Mouse (Mus musculus) heart, embryonic 14.5 days (tissue): Measurements from ENCODE around the gene Tpcn1. TPM values are rescaled to one million over a fixed set of nuclear protein-coding genes. Genes with fewer than 3 reads are reported as not detected.

ENCODE experiments used
- ATAC-seq: fragments of 200-750 bp; cut with Nextera tagmentation; 2 replicates; pipeline ENCODE4 v1.8.0; 2017; ENCODE audit warnings: low read depth, moderate TSS enrichment; ENCODE audit not compliant: insufficient number of reproducible peaks, insufficient read depth, low FRiP score
- H3K27ac ChIP-seq, 2 experiments: fragments of 200-500 bp in 1 of 2; fragments of 300-500 bp in 1 of 2; sonication (generic) in 1 of 2; replicated peaks in 1 of 2; 2 replicates each; pipeline ENCODE4 v1.5.1; 2012 to 2014; ENCODE audit warnings: low read depth in 2 of 2, low read length in 2 of 2, control low read depth in 1 of 2, mild to moderate bottlenecking in 1 of 2, mixed read lengths in 1 of 2; ENCODE audit not compliant: control insufficient read depth in 1 of 2, insufficient read depth in 1 of 2
- H3K27me3 ChIP-seq: fragments of 300-500 bp; sonication (generic); 2 replicates; pipeline ENCODE4 v1.6.1; 2014; ENCODE audit warnings: mild to moderate bottlenecking, low read length, control low read depth; ENCODE audit not compliant: control insufficient read depth, insufficient read depth
- H3K36me3 ChIP-seq: fragments of 300-500 bp; sonication (generic); 2 replicates; pipeline ENCODE4 v1.6.1; 2014; ENCODE audit warnings: mild to moderate bottlenecking, control low read depth, low read length, mixed read lengths; ENCODE audit not compliant: control insufficient read depth, insufficient read depth
- H3K4me1 ChIP-seq, 2 experiments: fragments of 200-500 bp in 1 of 2; fragments of 300-500 bp in 1 of 2; sonication (generic) in 1 of 2; 2 replicates each; pipeline ENCODE4 v1.6.1; 2012 to 2014; ENCODE audit warnings: low read length in 2 of 2, control low read depth in 1 of 2, mixed read lengths in 1 of 2; ENCODE audit not compliant: control insufficient read depth in 2 of 2, insufficient read depth in 2 of 2
- H3K4me2 ChIP-seq: fragments of 300-500 bp; sonication (generic); 2 replicates; pipeline ENCODE4 v1.6.1; 2014; ENCODE audit warnings: mild to moderate bottlenecking, low read length
- H3K4me3 ChIP-seq, 2 experiments: fragments of 200-500 bp in 1 of 2; fragments of 300-500 bp in 1 of 2; sonication (generic) in 1 of 2; 2 replicates each; pipeline ENCODE4 v1.5.1; 2012 to 2014; ENCODE audit warnings: low read length in 2 of 2, mild to moderate bottlenecking in 2 of 2, control low read depth in 1 of 2, low read depth in 1 of 2, moderate library complexity in 1 of 2; ENCODE audit not compliant: control insufficient read depth in 1 of 2, insufficient read depth in 1 of 2
- H3K9ac ChIP-seq: fragments of 300-500 bp; sonication (generic); 2 replicates; pipeline ENCODE4 v1.6.1; 2014; ENCODE audit warnings: mild to moderate bottlenecking, low read length
- H3K9me3 ChIP-seq: fragments of 300-500 bp; sonication (generic); 2 replicates; pipeline ENCODE4 v1.6.1; 2016; ENCODE audit warnings: low read length, control low read depth; ENCODE audit not compliant: control insufficient read depth
- WGBS: fragments of 180-500 bp; shearing (Covaris S2); extraction: QIAGEN DNeasy Blood & Tissue Kit; methylation state at CpG from one replicate; pipeline ENCODE4 v1.1.7; 2014; 5-methylcytosine and 5-hydroxymethylcytosine counted together
- polyA plus RNA-seq: library from polyadenylated mRNA; unstranded; fragments of >200 nt; fragmentation: Nextera tagmentation; extraction: Ambion mirVana; gene quantifications from 2 replicates; pipeline ENCODE4 v1.2.1, GENCODE M21; 2014

Gene Tpcn1
- 14.5 and 17.1 TPM in 2 replicates for polyA plus RNA-seq

DNA sequence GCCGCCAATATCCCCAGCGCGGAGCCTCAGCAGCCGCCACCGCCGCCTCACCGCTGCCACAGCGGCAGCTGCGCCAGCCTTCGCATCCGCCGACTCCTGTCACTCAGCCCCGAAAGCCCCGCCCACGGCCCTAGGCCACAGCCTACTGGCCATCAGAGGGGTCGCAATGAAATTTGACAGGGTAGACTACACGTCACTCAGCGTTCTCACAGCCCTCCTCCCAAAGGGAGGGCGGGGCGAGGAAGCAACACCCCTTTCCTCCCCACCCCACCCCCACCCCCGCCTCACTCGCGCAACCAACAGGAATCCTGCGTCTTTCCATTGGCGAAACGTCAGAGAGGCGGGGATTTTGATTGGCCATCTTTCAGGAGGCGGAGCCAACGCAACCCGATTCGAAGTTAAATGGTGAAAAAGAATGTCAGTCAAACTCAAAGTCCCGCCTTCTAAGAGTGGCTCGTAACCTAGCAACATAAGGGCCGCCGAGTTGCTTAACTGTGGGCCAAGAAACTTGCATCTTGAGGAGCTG lies at the start of gene Tpcn1, which contains the start of gene Iqcd:
TSS of gene Tpcn1 (minus strand) at position 105 of the 526 bp plus-strand sequence.
TSS of gene Iqcd (plus strand) at position 448 of the 526 bp plus-strand sequence.
- ATAC-seq = peak; percentile 98
- Histone ChIP-seq H3K27me3 (no peaks in the 10 kb centered on the region), H3K9ac (peak within 1 kb of the TSS; percentile 76), H3K27ac (peak within 1 kb of the TSS; percentile 33 to 57; a peak in 2 of 4 replicates), H3K4me1 (peaks cover 18 to 28% of the 10 kb centered on the region in 2 experiments), H3K4me3 (peak within 1 kb of the TSS; percentile 63 to 78), H3K9me3 (no peaks in the 10 kb centered on the region), H3K36me3 (peaks cover 14% of the 10 kb centered on the region), H3K4me2 (peak within 1 kb of the TSS; percentile 94)
- WGBS = under 1% methylated on average over 35 of the region's 35 CpGs

DNA sequence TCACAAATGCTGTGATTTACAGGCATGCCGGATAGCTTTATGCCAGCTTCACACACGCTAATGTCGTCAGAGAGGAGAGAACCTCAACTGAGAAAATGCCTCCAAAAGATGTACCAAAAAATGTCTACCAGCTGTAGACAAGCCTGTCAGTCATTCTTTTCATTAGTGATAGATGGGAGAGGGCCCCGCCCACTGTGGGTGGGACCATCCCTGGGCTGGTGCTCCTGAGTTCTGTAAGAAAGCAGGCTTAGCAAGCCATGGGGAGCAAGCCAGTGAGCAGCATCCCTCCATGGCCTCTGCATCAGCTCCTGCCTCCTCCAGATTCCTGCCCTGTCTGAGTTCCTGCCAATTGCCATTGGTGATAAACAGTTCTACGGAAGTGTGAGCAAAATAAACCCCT lies 47.2 kb upstream of the Tpcn1 start:
- no peak for ATAC-seq
- Histone ChIP-seq H3K9ac (no peak overlapping the region), H3K27ac (no peak overlapping the region), H3K27me3 (no peaks in the 10 kb centered on the region), H3K9me3 (peaks cover 6% of the 10 kb centered on the region; the same call in 1 of the 2 replicates), H3K4me3 (no peak overlapping the region), H3K4me1 (peaks cover 0 to 5% of the 10 kb centered on the region in 2 experiments; a peak in 2 of 4 replicates), H3K36me3 (no peaks in the 10 kb centered on the region), H3K4me2 (no peak overlapping the region)
- 80% methylated on average over 5 of the region's 5 CpGs for WGBS

DNA sequence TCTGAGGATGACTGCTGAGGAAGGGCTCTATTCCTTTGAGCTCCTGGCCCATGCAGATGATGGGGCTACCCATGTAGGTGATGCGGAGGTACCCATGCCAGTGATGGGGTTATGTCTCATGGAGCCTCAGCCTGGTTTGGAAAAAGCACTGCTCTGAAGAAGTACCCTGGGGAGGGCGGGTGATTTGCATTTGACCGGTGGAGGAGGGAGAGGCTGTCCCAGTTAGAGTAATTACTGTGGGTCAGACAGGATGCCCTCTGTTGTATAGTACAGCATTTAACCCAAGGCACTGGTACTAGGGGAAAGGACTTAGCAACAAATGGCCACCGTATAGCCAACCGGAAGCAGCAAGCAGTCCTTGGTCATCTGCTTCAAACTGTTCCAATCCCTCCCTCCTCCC lies 46.4 kb upstream of the Tpcn1 start:
- H3K4me2 ChIP-seq = no peak overlapping the region
- H3K4me1 ChIP-seq = peaks cover 0 to 5% of the 10 kb centered on the region in 2 experiments; a peak in 2 of 4 replicates
- no peaks in the 10 kb centered on the region for H3K36me3 ChIP-seq
- no peak overlapping the region for H3K9ac ChIP-seq
- H3K27me3 ChIP-seq = peaks cover 7% of the 10 kb centered on the region
- peaks cover 6% of the 10 kb centered on the region; the same call in 1 of the 2 replicates for H3K9me3 ChIP-seq
- no peak overlapping the region for H3K4me3 ChIP-seq
- ATAC-seq = no peak
- no peak overlapping the region for H3K27ac ChIP-seq
- 55% methylated on average over 5 of the region's 5 CpGs for WGBS

DNA sequence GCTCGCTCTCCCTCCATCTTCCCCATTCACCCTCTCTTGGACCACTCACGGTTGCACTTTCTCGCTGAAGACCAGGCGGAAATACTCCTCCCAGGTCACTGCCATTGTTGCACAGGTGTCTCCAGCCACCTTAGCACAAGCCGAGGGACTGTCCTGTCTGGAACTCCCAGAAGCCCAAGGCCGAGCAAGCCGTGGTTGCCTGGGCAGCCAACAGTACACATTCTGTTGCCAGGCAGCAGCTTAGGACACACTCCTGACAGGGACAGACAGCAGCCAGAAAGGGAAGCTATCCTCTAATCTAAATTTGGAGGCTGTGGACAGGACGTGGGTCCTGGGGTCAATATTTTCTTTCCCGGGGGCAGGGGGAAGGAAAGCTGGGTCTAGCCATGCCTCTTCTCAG lies 45.7 kb upstream of the Tpcn1 start, which contains the start of gene Cfap73:
TSS of gene Cfap73 (minus strand) at position 105 of the 400 bp plus-strand sequence.
- Histone ChIP-seq H3K9ac (no peak within 1 kb of the TSS), H3K4me1 (peaks cover 0 to 5% of the 10 kb centered on the region in 2 experiments; a peak in 2 of 4 replicates), H3K27ac (no peak within 1 kb of the TSS), H3K4me3 (no peak within 1 kb of the TSS), H3K27me3 (peaks cover 8% of the 10 kb centered on the region), H3K4me2 (no peak within 1 kb of the TSS), H3K9me3 (peaks cover 6% of the 10 kb centered on the region; the same call in 1 of the 2 replicates), H3K36me3 (no peaks in the 10 kb centered on the region)
- ATAC-seq = no peak
- 39% methylated on average over 9 of the region's 9 CpGs for WGBS

DNA sequence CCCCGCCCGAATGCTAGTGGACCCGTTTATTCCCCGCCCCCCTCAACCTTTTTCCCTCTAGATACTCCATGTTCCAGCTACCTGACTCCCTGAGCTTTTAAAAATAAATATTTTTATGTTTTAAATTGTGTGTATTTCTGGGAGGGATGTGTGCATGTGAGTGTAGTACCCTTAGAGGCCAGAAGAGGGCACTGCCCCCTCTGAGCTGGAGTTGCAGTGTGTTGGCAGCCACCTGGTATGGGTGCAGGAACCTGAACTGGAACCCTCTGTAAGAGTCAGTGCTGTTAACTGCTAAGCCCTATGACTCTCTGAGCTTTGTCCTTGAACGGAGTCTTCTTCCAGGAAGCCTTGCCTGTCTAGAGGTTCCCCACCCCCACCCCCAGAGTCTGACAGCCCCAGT lies 43.4 kb upstream of the Tpcn1 start:
- H3K9me3 ChIP-seq = peaks cover 6% of the 10 kb centered on the region; the same call in 1 of the 2 replicates
- no peak overlapping the region for H3K4me2 ChIP-seq
- H3K27me3 ChIP-seq = peaks cover 8% of the 10 kb centered on the region
- ATAC-seq = no peak
- H3K4me1 ChIP-seq = peaks cover 6 to 10% of the 10 kb centered on the region in 2 experiments; a peak in 3 of 4 replicates
- H3K9ac ChIP-seq = no peak overlapping the region
- H3K27ac ChIP-seq = no peak overlapping the region
- peaks cover 17% of the 10 kb centered on the region for H3K36me3 ChIP-seq
- WGBS = 86% methylated on average over 5 of the region's 5 CpGs
- no peak overlapping the region for H3K4me3 ChIP-seq

DNA sequence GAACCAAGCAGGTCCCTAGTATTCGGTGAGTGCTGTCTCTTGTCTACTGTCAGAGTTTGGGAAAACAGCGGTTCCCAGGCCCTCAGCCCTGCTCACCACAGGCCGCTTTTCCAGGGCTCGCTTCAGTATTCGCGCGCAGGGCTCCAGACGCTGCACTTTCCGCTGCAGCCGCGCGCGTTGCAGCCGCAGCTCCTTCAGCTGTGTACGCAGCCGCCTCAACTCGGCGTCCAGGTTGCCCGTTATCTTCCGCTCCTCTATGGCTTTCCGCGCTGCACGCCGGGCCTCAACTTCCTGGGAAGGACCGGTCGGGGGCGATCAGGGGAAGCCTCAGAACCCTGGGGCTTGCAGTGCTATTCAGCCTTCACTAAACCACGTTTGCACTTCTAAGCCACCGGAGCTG lies 42.7 kb upstream of the Tpcn1 start:
- WGBS = 4% methylated on average over 29 of the region's 29 CpGs
- Histone ChIP-seq H3K27ac (no peak overlapping the region), H3K4me2 (peak overlapping the region; percentile 57), H3K9me3 (peaks cover 6% of the 10 kb centered on the region; the same call in 1 of the 2 replicates), H3K36me3 (peaks cover 25% of the 10 kb centered on the region), H3K9ac (peak overlapping the region; percentile 36), H3K4me1 (peaks cover 6 to 10% of the 10 kb centered on the region in 2 experiments; a peak in 3 of 4 replicates), H3K27me3 (peaks cover 8% of the 10 kb centered on the region), H3K4me3 (peak overlapping the region; percentile 19 to 32)
- no peak for ATAC-seq

DNA sequence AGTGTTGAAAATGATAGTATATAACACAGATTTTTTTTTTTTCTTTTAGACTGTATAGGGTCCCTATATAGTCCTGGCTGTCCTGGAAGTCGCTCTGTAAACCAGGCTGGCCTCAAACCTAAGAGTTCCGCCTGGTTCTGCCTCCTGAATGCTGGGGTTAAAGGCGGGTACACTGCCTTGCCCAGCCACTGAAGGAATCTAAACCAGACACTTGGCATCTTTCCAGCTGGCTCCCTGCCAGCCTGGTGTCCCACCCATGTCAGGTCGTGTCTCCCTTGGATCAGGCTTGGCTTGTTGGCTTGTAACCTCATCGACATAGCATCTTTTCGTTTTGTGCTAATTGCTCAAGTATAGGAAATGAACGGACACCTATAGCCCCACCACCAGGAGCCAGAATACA lies 40.2 kb upstream of the Tpcn1 start:
- ATAC-seq = no peak
- Histone ChIP-seq H3K4me3 (no peak overlapping the region), H3K27ac (no peak overlapping the region), H3K4me1 (peaks cover 6 to 10% of the 10 kb centered on the region in 2 experiments; a peak in 3 of 4 replicates), H3K27me3 (peaks cover 8% of the 10 kb centered on the region), H3K4me2 (no peak overlapping the region), H3K36me3 (peaks cover 50% of the 10 kb centered on the region), H3K9ac (no peak overlapping the region), H3K9me3 (0 out of 2 replicates have a peak, but pooled peaks cover 2% of the 10 kb centered on the region)
- WGBS = 40% methylated on average over 7 of the region's 7 CpGs
